Mouse (Mus musculus): ENCODE measurements at regions not wholly inside any gene's neighbourhood (a gene's known extent, or its start where the extent isn't known, plus 50 kb on each side); places are given as distances from the start of the nearest gene placed in this dataset.

GRCm38 (mm10) chr5:141138771-141139360, 102.4 kb upstream of the Sdk1 start:
- DNase-seq (ENCODE audit: low read depth), result no peak
- TF ChIP-seq CTCF (IDR thresholded peaks at IDR 0.05; ENCODE audit: borderline replicate concordance, extremely low read depth, insufficient read depth, insufficient read length), result no peak
- no peak for TF ChIP-seq POLR2A (IDR thresholded peaks at IDR 0.05; ENCODE audit: borderline replicate concordance, extremely low read depth, insufficient read depth, insufficient read length, poor library complexity, severe bottlenecking)

DNA sequence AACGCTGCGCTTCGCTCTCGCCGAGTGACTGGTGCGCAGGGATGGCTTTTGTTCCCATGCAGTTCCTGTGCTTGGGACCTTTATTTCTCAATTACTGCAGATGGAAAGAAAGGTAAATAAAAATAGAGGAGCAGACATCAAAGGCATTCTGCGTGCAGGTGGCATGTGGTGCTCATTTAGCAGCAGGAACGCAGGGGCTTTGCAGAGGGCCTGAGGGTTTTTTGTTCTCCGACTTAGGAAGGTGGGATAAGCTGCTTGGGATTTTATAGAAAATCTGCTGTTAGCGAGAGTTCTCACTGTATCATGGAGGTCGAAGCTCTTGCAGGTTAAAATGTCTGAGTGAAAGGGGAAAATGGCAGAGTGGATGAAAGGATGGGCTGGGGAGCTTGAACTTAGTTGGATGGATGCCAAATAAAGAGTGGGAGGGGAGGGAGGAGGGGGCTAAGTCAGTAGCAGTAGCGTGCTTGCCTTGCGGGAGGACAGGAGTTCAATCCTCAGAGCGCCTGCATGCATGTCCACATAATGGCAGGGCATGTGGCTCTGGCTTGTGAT, 101.9 kb upstream of the Sdk1 start:
- peak; percentile 78 for DNase-seq (ENCODE audit: low read depth)
- TF ChIP-seq CTCF (IDR thresholded peaks at IDR 0.05; ENCODE audit: borderline replicate concordance, extremely low read depth, insufficient read depth, insufficient read length), result no peak

DNA sequence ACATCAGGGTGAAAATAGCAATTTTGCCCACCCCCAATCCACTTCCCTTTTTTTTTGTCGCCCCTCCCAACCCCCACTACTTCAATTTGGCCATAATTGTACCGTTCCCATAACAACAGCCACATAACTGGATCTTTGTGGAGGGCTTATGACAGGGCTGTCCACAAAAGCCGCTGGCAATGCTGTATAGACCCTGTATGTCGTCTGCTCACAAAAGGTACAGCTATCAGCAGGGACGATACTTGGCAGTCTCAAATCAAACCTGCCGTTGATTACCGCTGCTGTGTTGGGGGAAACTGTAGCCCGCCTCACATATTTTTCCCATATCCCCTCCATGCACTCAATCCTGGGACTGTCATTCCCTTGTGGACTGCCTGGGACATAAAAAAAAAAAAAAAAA, 80.9 kb upstream of the Sdk1 start:
- TF ChIP-seq POLR2A (IDR thresholded peaks at IDR 0.05; ENCODE audit: borderline replicate concordance, extremely low read depth, insufficient read depth, insufficient read length, poor library complexity, severe bottlenecking) (no peak), CTCF (IDR thresholded peaks at IDR 0.05; ENCODE audit: borderline replicate concordance, extremely low read depth, insufficient read depth, insufficient read length) (no peak)
- peak; percentile 69 for DNase-seq (ENCODE audit: low read depth)

DNA sequence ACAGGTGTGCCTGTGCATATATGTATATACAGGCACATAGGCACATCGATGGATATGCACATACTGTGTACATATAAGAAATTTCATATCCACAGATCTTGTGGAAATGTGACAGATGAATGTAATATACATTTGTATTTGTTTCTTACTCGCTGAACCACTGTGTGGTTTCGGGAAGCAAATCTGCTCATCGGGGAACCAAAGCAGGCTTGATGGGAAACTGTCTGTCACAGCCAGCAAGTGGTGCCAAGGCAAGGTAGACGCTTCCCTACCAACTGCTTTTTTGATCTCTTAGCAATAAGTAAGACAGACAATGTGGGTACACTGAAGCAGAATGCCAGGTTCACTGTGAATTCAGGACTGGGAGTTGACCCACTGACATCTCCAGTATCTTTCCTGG, 80.3 kb upstream of the Sdk1 start:
- no peak for TF ChIP-seq POLR2A (IDR thresholded peaks at IDR 0.05; ENCODE audit: borderline replicate concordance, extremely low read depth, insufficient read depth, insufficient read length, poor library complexity, severe bottlenecking)
- TF ChIP-seq CTCF (IDR thresholded peaks at IDR 0.05; ENCODE audit: borderline replicate concordance, extremely low read depth, insufficient read depth, insufficient read length), result no peak
- DNase-seq (ENCODE audit: low read depth), result peak; percentile 56

DNA sequence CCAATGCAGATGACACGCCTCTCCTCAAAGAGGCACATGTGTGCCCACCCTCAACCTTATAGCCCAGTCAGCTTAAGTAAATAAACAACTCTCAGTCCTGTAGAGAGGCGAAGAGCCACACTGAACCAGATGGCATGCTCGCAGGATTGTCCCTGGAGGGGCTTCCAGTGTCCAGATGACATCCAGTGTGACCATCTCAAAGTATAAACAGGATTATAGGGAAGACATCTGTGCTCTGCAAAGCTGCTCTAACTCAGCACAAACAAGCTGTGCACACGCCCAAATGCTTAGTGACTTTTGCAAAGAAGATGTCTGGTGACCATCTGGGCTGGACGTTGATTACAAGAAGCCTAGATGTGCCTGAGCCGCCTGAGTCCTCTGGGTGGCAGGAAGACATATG, 58.8 kb upstream of the Sdk1 start:
- DNase-seq (ENCODE audit: low read depth), result peak; percentile 33
- TF ChIP-seq CTCF (IDR thresholded peaks at IDR 0.05; ENCODE audit: borderline replicate concordance, extremely low read depth, insufficient read depth, insufficient read length), result no peak

DNA sequence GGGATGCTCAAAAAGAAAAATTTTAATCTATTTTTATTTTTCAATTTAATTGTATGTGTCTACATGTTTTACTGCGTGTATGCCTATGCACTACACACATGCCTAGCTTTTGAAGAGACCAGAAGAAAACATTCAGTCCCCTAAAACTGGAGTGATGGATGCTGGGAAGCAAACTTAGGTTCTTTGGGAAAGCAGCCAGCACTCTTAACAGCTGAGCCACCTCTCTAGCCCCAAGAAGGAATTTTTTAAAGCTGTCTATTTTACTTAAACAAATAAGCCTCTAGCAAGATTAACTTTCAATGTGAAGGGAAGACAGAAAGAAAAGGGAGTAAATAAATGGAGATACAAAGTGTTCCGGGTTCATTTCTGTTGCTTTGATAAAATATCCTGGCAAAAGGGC, 52.3 kb upstream of the Sdk1 start:
- DNase-seq (ENCODE audit: low read depth), result peak; percentile 16
- TF ChIP-seq POLR2A (IDR thresholded peaks at IDR 0.05; ENCODE audit: borderline replicate concordance, extremely low read depth, insufficient read depth, insufficient read length, poor library complexity, severe bottlenecking) (no peak), CTCF (IDR thresholded peaks at IDR 0.05; ENCODE audit: borderline replicate concordance, extremely low read depth, insufficient read depth, insufficient read length) (no peak)
